Mouse (Mus musculus) stomach, embryonic 14.5 days (tissue): ENCODE results near the gene Ncr1. TPM values are rescaled to one million over a fixed set of nuclear protein-coding genes. Genes with fewer than 3 reads are reported as not detected.

Source experiments
- microRNA-seq: library from miRNA; unstranded; fragments of <30 nt; microRNA quantifications from one replicate; pipeline ENCODE4, GENCODE M21; 2016
- polyA plus RNA-seq: library from polyadenylated mRNA; unstranded; fragments of >200 nt; fragmentation: Nextera tagmentation; extraction: Ambion mirVana; gene quantifications from 2 replicates; pipeline ENCODE4 v1.2.1, GENCODE M21; 2014

Ncr1 gene
- polyA plus RNA-seq, 1 experiment from 2014 or later, result not detected

Small RNA genes lying within 50 kb of the gene (microRNA-seq; reads per million reads assigned to microRNA genes)
- gene Gm24752 (not detected), gene Gm25349 (not detected)

Other genes with a start within 250 kb of the Ncr1 start
- 8.2 TPM in 2 replicates for gene Ttyh1, start 218.3 kb upstream of the Ncr1 start, polyA plus RNA-seq
- gene Leng8, start 200.7 kb upstream of the Ncr1 start, polyA plus RNA-seq, result 58.7 and 62.3 TPM in 2 replicates
- 1.9 and 3.9 TPM in 2 replicates for gene Leng9, start 187.3 kb upstream of the Ncr1 start, polyA plus RNA-seq
- gene Cdc42ep5, start 172.9 kb upstream of the Ncr1 start, polyA plus RNA-seq, result 71.6 and 76.7 TPM in 2 replicates
- gene Lilra5, start 100.0 kb upstream of the Ncr1 start, polyA plus RNA-seq, result 0.12 and 0.15 TPM in 2 replicates
- gene Gp6, start 60.0 kb downstream of the Ncr1 start, polyA plus RNA-seq, result 0.27 and 0.36 TPM in 2 replicates
- 31.9 and 34.6 TPM in 2 replicates for gene Rdh13, start 107.9 kb downstream of the Ncr1 start, polyA plus RNA-seq
- gene Eps8l1, start 123.0 kb downstream of the Ncr1 start, polyA plus RNA-seq, result 5.0 and 7.9 TPM in 2 replicates
- gene Ppp1r12c, start 164.0 kb downstream of the Ncr1 start, polyA plus RNA-seq, result 47.2 and 61.0 TPM in 2 replicates
- gene Tnnt1, start 178.7 kb downstream of the Ncr1 start, polyA plus RNA-seq, result 31.9 and 33.5 TPM in 2 replicates
- gene Tnni3, start 186.5 kb downstream of the Ncr1 start, polyA plus RNA-seq, result 2.9 and 3.3 TPM in 2 replicates
- gene Dnaaf3, start 194.7 kb downstream of the Ncr1 start, polyA plus RNA-seq, result 0.62 and 0.67 TPM in 2 replicates
- 8.1 and 10.0 TPM in 2 replicates for gene Syt5, start 209.8 kb downstream of the Ncr1 start, polyA plus RNA-seq